Mouse (Mus musculus) lung, embryonic 15.5 days (tissue): ENCODE results near the gene Asap2. TPM values are rescaled to one million over a fixed set of nuclear protein-coding genes. Genes with fewer than 3 reads are reported as not detected.
A peak's percentile ranks its signal among the peaks of the same experiment; 100 is the strongest.

Source experiments
- ATAC-seq: fragments of 200-750 bp; cut with Nextera tagmentation; 2 replicates; pipeline ENCODE4 v1.8.0; 2017; ENCODE audit warnings: moderate number of reproducible peaks, borderline replicate concordance; ENCODE audit not compliant: low FRiP score, low TSS enrichment; ENCODE audit errors: extremely low read depth
- H3K27ac ChIP-seq: fragments of 300-500 bp; sonication (generic); 2 replicates; pipeline ENCODE4 v1.5.1; 2015; ENCODE audit warnings: moderate library complexity, mild to moderate bottlenecking, inconsistent platforms
- H3K27me3 ChIP-seq: fragments of 300-500 bp; sonication (generic); 2 replicates; pipeline ENCODE4 v1.6.1; 2015; ENCODE audit warnings: inconsistent platforms
- H3K36me3 ChIP-seq: fragments of 300-500 bp; sonication (generic); 2 replicates; pipeline ENCODE4 v1.6.1; 2015; ENCODE audit warnings: inconsistent platforms
- H3K4me1 ChIP-seq: fragments of 300-500 bp; sonication (generic); 2 replicates; pipeline ENCODE4 v1.6.1; 2015; ENCODE audit warnings: inconsistent platforms
- H3K4me2 ChIP-seq: fragments of 300-500 bp; sonication (generic); 2 replicates; pipeline ENCODE4 v1.6.1; 2015; ENCODE audit warnings: inconsistent platforms, mild to moderate bottlenecking, moderate library complexity
- H3K4me3 ChIP-seq: fragments of 300-500 bp; sonication (generic); 2 replicates; pipeline ENCODE4 v1.5.1; 2015; ENCODE audit warnings: mild to moderate bottlenecking, inconsistent platforms
- H3K9ac ChIP-seq: fragments of 300-500 bp; sonication (generic); 2 replicates; pipeline ENCODE4 v1.6.1; 2015; ENCODE audit warnings: inconsistent platforms
- H3K9me3 ChIP-seq: fragments of 300-500 bp; sonication (generic); 2 replicates; pipeline ENCODE4 v1.6.1; 2016; ENCODE audit warnings: inconsistent platforms
- WGBS: fragments of 180-500 bp; shearing (Covaris S2); methylation state at CpG from one replicate; pipeline ENCODE4 v1.1.7; 2015; 5-methylcytosine and 5-hydroxymethylcytosine counted together
- polyA plus RNA-seq: library from polyadenylated mRNA; unstranded; fragments of >200 nt; fragmentation: Nextera tagmentation; extraction: Ambion mirVana; gene quantifications from 2 replicates; pipeline ENCODE4 v1.2.1, GENCODE M21; 2015

Gene Asap2
- polyA plus RNA-seq, 1 experiment from 2014 or later: 9.6 TPM

DNA sequence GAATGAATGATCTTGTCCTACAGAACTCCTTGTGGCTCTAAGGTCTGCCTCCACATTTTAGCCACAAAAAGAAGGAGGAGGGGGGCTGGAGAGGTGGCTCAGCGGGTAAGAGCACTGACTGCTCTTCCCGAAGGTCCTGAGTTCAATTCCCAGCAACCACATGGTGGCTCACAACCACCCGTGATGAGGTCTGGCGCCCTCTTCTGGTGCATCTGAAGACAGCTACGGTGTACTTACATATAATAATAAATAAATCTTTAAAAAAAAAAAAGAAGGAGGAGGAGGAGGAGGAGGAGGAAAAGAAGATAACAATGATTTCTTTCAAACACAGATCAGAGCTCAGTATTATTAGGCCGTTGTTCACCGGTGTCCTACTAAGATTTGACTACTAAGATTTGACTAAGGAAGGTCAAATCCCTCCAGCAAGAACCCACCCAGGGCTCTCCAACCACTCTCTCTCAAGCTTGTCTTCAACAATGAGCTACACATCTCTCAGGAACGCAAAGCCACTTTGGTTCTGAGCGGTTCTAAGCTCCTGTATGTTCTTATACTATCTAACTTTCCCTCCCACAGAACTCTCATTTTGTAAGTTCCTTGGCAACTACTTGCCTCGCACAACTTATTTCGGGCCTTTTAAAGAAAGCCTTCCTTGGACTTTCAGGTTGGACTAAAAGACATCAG, 294.6 kb downstream of the Asap2 start, which contains the start of gene Cpsf3:
TSS of gene Cpsf3 (plus strand) at position 631 of the 681 bp plus-strand sequence.
- no peak for ATAC-seq
- Histone ChIP-seq H3K4me1 (peaks cover 34% of the 10 kb centered on the region), H3K4me3 (peak within 1 kb of the TSS; percentile 65), H3K27ac (peak within 1 kb of the TSS; percentile 78), H3K9me3 (no peaks in the 10 kb centered on the region), H3K4me2 (peak within 1 kb of the TSS; percentile 77), H3K9ac (peak within 1 kb of the TSS; percentile 81), H3K27me3 (no peaks in the 10 kb centered on the region), H3K36me3 (no peaks in the 10 kb centered on the region)
- WGBS: 46% methylated on average over 11 of the region's 11 CpGs

DNA sequence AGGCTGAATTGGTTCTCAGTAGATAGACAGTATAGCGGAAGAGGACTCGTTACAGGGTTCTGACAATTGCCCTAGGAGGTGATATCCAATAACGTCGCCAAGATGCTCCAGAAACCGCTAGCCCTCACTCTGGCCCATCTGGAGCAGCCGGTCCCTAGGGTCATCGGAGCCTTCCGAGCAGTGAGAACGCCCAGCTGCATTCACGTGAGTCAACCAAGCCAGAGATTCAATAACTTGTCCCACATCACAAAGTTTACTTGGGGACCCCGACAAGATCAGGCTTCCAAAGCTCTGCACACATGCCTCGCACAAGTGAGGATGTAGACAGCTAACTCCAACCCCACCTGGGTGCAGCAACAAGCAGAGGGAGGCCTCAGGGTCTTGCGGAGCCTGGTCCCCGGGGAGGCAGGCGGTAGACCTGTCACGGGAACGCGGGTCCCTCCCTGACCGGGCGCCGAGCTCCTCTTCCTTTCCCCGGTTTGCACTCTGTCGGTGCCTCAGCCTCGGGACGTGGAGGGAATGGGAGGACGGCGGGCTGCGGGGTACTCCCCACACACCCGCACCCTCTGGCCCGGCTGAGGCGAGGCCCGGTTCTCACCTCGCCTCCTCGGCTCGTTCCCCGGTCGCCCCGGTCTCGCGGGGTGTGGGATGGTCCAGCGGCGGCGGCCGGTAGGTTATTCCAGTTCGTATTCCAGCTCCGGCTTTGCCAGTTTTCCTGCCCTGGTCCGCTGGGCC, 295.4 kb downstream of the Asap2 start:
- peaks cover 34% of the 10 kb centered on the region for H3K4me1 ChIP-seq
- under 1% methylated on average over 47 of the region's 47 CpGs for WGBS
- H3K36me3 ChIP-seq: 0 out of 2 replicates have a peak, but pooled peaks cover 5% of the 10 kb centered on the region
- peak; percentile 83; the same call in 1 of the 2 replicates for ATAC-seq
- peak overlapping the region; percentile 81 for H3K9ac ChIP-seq
- peak overlapping the region; percentile 70 for H3K27ac ChIP-seq
- H3K27me3 ChIP-seq: no peaks in the 10 kb centered on the region
- peak overlapping the region; percentile 65 for H3K4me3 ChIP-seq
- no peaks in the 10 kb centered on the region for H3K9me3 ChIP-seq
- peak overlapping the region; percentile 77 for H3K4me2 ChIP-seq

GRCm38 (mm10) chr12:21286243-21286622, 296.0 kb downstream of the Asap2 start, which contains the start of gene Itgb1bp1:
Itgb1bp1 (minus strand) TSS chr12:21286284.
- peak within 1 kb of the TSS; percentile 65 for H3K4me3 ChIP-seq
- H3K9ac ChIP-seq: peak within 1 kb of the TSS; percentile 81
- H3K36me3 ChIP-seq: peaks cover 7% of the 10 kb centered on the region; the same call in 1 of the 2 replicates
- H3K9me3 ChIP-seq: no peaks in the 10 kb centered on the region
- H3K4me2 ChIP-seq: peak within 1 kb of the TSS; percentile 77
- no peaks in the 10 kb centered on the region for H3K27me3 ChIP-seq
- under 1% methylated on average over 28 of the region's 28 CpGs for WGBS
- peak within 1 kb of the TSS; percentile 78 for H3K27ac ChIP-seq
- peak; percentile 93 for ATAC-seq
- peaks cover 34% of the 10 kb centered on the region for H3K4me1 ChIP-seq

- peaks cover 14% of the 10 kb centered on the region for H3K36me3 ChIP-seq
- H3K4me2 ChIP-seq: peak overlapping the region; percentile 77
- H3K4me1 ChIP-seq: peaks cover 34% of the 10 kb centered on the region
- peak overlapping the region; percentile 78 for H3K27ac ChIP-seq
- no peak for ATAC-seq
- no peaks in the 10 kb centered on the region for H3K9me3 ChIP-seq
- H3K4me3 ChIP-seq: peak overlapping the region; percentile 65
- H3K9ac ChIP-seq: peak overlapping the region; percentile 81
- no peaks in the 10 kb centered on the region for H3K27me3 ChIP-seq
- WGBS: 25% methylated on average over 18 of the region's 18 CpGs
Observed at GRCm38 (mm10) chr12:21286712-21287650, 296.7 kb downstream of the Asap2 start.

- Histone ChIP-seq H3K9ac (no peak overlapping the region), H3K4me3 (no peak overlapping the region), H3K36me3 (peaks cover 32% of the 10 kb centered on the region), H3K27ac (peak overlapping the region; percentile 79), H3K4me1 (peaks cover 34% of the 10 kb centered on the region), H3K27me3 (no peaks in the 10 kb centered on the region), H3K4me2 (no peak overlapping the region; the same call in 1 of the 2 replicates), H3K9me3 (no peaks in the 10 kb centered on the region)
- 70% methylated on average over 3 of the region's 3 CpGs for WGBS
- no peak for ATAC-seq
Observed at GRCm38 (mm10) chr12:21288716-21289395, 298.6 kb downstream of the Asap2 start.

- H3K27ac ChIP-seq: peak overlapping the region; percentile 79
- WGBS: 49% methylated on average over 6 of the region's 6 CpGs
- H3K4me3 ChIP-seq: no peak overlapping the region
- H3K36me3 ChIP-seq: peaks cover 40% of the 10 kb centered on the region
- H3K4me2 ChIP-seq: peak overlapping the region; percentile 16; the same call in 1 of the 2 replicates
- H3K9me3 ChIP-seq: no peaks in the 10 kb centered on the region
- peaks cover 34% of the 10 kb centered on the region for H3K4me1 ChIP-seq
- no peaks in the 10 kb centered on the region for H3K27me3 ChIP-seq
- H3K9ac ChIP-seq: no peak overlapping the region
- no peak for ATAC-seq
Observed at GRCm38 (mm10) chr12:21289651-21290050, 299.4 kb downstream of the Asap2 start.

GRCm38 (mm10) chr12:21298856-21299255, 308.6 kb downstream of the Asap2 start:
- H3K27ac ChIP-seq: no peak overlapping the region
- no peak overlapping the region for H3K9ac ChIP-seq
- 90% methylated on average over 11 of the region's 11 CpGs for WGBS
- H3K9me3 ChIP-seq: no peaks in the 10 kb centered on the region
- no peak for ATAC-seq
- peaks cover 84% of the 10 kb centered on the region for H3K36me3 ChIP-seq
- H3K4me2 ChIP-seq: no peak overlapping the region
- no peaks in the 10 kb centered on the region for H3K27me3 ChIP-seq
- H3K4me1 ChIP-seq: no peaks in the 10 kb centered on the region
- no peak overlapping the region for H3K4me3 ChIP-seq

DNA sequence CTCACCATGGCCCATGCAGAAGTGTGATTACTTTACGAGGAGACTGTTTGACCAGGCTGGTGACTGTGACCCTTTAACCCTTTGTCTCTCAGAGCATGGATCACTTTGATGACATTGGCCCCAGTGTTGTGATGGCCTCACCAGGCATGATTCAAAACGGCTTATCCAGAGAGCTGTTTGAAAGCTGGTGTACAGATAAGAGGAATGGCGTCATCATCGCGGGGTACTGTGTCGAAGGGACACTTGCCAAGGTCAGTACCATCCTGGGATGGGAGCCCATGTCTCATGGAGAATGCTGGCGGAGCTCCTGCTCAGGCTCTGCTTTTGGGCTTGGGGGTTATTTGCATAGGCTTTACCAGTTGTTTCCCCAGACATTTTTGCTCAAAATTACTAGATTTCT, 311.1 kb downstream of the Asap2 start:
- Histone ChIP-seq H3K9ac (no peak overlapping the region), H3K4me2 (no peak overlapping the region), H3K4me3 (no peak overlapping the region), H3K36me3 (peaks cover 78% of the 10 kb centered on the region), H3K9me3 (no peaks in the 10 kb centered on the region), H3K4me1 (no peaks in the 10 kb centered on the region), H3K27me3 (no peaks in the 10 kb centered on the region), H3K27ac (no peak overlapping the region)
- WGBS: 78% methylated on average over 7 of the region's 7 CpGs
- no peak for ATAC-seq

DNA sequence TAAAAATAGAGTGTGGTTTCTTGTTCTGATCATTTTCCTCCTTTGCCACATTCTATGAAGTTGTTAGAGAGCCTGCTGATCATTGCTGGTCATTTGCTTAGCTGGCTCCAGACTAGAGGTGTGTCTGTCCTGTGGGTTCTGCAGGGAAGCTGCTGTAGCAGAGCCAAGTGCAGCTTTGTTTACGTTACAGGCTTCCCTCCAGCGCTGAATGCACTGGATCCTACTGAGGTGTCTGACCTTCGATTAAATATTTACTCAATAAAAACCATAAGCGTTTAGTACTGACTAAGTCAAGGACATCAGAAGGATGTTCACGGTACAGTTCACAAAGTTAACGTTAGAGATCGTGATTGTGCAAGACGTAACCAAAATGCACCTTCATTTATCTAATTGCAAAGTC, 311.7 kb downstream of the Asap2 start:
- no peak overlapping the region for H3K4me2 ChIP-seq
- H3K27ac ChIP-seq: no peak overlapping the region
- no peaks in the 10 kb centered on the region for H3K4me1 ChIP-seq
- H3K9me3 ChIP-seq: no peaks in the 10 kb centered on the region
- no peak for ATAC-seq
- peaks cover 78% of the 10 kb centered on the region for H3K36me3 ChIP-seq
- no peaks in the 10 kb centered on the region for H3K27me3 ChIP-seq
- 53% methylated on average over 8 of the region's 8 CpGs for WGBS
- H3K4me3 ChIP-seq: no peak overlapping the region
- no peak overlapping the region for H3K9ac ChIP-seq

GRCm38 (mm10) chr12:21302361-21302783, 312.1 kb downstream of the Asap2 start:
- Histone ChIP-seq H3K9ac (no peak overlapping the region), H3K4me3 (no peak overlapping the region), H3K27me3 (no peaks in the 10 kb centered on the region), H3K27ac (no peak overlapping the region), H3K4me1 (no peaks in the 10 kb centered on the region), H3K4me2 (no peak overlapping the region), H3K9me3 (no peaks in the 10 kb centered on the region), H3K36me3 (peaks cover 77% of the 10 kb centered on the region)
- no peak for ATAC-seq
- 74% methylated on average over 5 of the region's 5 CpGs for WGBS

DNA sequence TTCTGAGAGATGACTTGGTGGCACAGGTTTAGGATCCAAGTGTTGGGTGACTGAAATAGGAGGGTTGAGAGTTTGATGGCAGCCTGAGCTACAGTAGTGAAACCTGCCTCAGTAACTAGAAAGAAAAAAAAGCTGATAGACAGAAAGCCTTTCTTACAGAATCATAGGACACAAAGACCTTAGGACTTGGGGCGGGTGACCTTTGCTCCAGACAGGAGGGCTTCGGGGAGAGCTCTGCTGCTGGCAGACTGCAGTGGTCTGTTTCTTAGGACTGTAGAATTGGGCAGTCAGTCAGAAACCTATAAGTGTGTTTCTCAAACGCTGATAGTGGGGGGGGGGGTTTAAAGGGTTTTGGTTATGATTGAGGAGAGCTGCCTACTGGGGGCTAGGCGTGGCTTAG, 315.5 kb downstream of the Asap2 start:
- peaks cover 85% of the 10 kb centered on the region for H3K36me3 ChIP-seq
- H3K4me3 ChIP-seq: no peak overlapping the region
- H3K9me3 ChIP-seq: no peaks in the 10 kb centered on the region
- no peak overlapping the region for H3K27ac ChIP-seq
- H3K4me2 ChIP-seq: no peak overlapping the region
- no peak overlapping the region for H3K9ac ChIP-seq
- H3K4me1 ChIP-seq: no peaks in the 10 kb centered on the region
- no peaks in the 10 kb centered on the region for H3K27me3 ChIP-seq
- no peak for ATAC-seq
- WGBS: 95% methylated on average over 4 of the region's 4 CpGs
